Mouse (Mus musculus): ENCODE data around the gene Pde1c. TPM values are rescaled to one million over a fixed set of nuclear protein-coding genes. Genes with fewer than 3 reads are reported as not detected.

Pde1c gene
- total and polyA plus RNA-seq, 3 experiments, result 9.7 to 85.7 (median 64.9) TPM

DNA sequence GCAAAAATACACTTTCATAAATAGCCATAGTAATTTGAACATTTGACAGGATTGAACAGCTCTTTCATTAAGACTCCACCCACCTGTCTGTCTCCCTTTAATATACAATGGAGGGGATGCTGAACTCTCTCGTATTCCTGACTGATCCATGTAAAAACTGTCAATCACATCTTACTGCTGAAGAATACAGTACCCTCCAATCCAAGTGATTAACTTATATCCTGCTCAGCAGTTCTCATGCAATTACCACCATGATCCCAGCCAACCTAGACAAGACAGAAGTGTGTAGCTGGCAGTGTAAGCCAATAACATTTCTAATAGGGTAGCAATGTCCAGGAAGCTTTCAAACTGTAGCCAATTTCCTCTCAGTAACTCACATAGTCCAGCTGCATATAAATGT, 226.9 kb downstream of the Pde1c start:
- TF ChIP-seq EP300 (IDR thresholded peaks at IDR 0.05; ENCODE audit: insufficient read depth, low read depth, low read length) (no peak), CTCF (IDR thresholded peaks at IDR 0.05) (no peak), POLR2A (IDR thresholded peaks at IDR 0.05; ENCODE audit: insufficient read depth, low read depth, low read length) (no peak)
- no peaks in the 10 kb centered on the region; the same call in 1 of the 2 replicates for H3K27me3 ChIP-seq (ENCODE audit: control insufficient read depth, insufficient read depth, low read length)
- intact Hi-C loops (cut with DNase I), result no loop called here
- H3K9ac ChIP-seq (ENCODE audit: low read depth, low read length), result no peak overlapping the region
- H3K79me2 ChIP-seq (replicated peaks; ENCODE audit: control insufficient read depth, insufficient read depth, low read length), result no peaks in the 10 kb centered on the region; the same call in 1 of the 2 replicates
- WGBS, result 73% methylated on average over 1 of the region's 1 CpGs
- no peaks in the 10 kb centered on the region for H3K36me3 ChIP-seq (ENCODE audit: control insufficient read depth, insufficient read depth, low read length)
- no peak for DNase-seq
- H3K4me1 ChIP-seq (ENCODE audit: control insufficient read depth, insufficient read depth, low read length), result peaks cover 1% of the 10 kb centered on the region; the same call in 1 of the 2 replicates
- no peak overlapping the region for H3K4me3 ChIP-seq
- H3K27ac ChIP-seq, result no peak overlapping the region

DNA sequence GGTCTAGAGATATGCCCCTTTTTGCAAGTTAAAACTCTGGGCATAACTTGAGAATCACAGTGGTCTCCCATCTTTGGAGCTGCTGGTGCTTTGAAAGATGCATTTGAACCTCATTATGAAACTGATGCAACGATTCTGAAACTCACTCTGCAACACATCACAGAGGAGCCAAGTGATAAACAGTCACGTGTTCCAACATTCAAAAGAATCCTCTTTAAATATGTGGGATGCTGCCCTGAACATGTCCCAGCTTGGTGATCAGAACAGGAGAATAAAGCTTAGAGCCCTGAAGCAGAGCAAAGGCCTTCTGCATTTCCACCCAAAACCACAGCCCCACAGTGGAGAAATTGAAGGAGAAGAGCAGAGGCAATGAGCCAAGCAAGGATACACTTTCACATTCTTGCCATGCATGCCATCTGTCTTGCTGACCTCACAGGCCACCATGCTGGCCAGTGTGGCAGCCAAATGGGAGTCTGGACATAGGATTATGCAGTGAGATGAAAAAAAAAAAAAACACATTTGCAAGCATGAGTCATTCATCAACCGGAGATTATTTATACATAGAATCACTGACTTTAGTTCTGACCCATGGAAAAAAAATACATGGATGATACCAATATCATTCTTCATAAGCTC, 233.0 kb downstream of the Pde1c start:
- TF ChIP-seq CTCF (IDR thresholded peaks at IDR 0.05) (no peak), EP300 (IDR thresholded peaks at IDR 0.05; ENCODE audit: insufficient read depth, low read depth, low read length) (no peak), POLR2A (IDR thresholded peaks at IDR 0.05; ENCODE audit: insufficient read depth, low read depth, low read length) (no peak)
- H3K27me3 ChIP-seq (ENCODE audit: control insufficient read depth, insufficient read depth, low read length), result no peaks in the 10 kb centered on the region

DNA sequence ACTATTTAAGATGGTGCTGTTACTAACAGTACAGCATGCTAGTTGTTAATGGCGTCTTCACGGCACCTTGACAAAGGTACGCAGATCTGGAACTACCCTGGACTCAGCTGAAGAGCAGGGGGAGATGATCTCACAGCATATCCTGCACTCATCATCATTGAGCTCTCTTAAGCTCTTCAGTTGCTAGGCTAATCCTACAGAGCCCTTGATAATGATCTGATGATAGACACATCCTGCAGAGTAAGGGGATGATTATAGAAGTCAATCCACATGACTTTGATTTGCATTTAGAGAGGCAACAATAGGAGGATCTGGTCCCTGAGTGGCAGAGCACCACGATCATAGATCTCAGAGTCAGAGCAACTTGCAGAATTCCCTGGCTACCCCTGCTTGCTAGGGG, 236.8 kb downstream of the Pde1c start:
- H3K79me2 ChIP-seq (replicated peaks; ENCODE audit: control insufficient read depth, insufficient read depth, low read length), result no peaks in the 10 kb centered on the region
- TF ChIP-seq EP300 (IDR thresholded peaks at IDR 0.05; ENCODE audit: insufficient read depth, low read depth, low read length) (no peak), POLR2A (IDR thresholded peaks at IDR 0.05; ENCODE audit: insufficient read depth, low read depth, low read length) (no peak), CTCF (IDR thresholded peaks at IDR 0.05) (no peak)
- H3K4me1 ChIP-seq (ENCODE audit: control insufficient read depth, insufficient read depth, low read length), result peaks cover 2% of the 10 kb centered on the region; the same call in 1 of the 2 replicates
- intact Hi-C loops (cut with DNase I), result no loop called here
- no peak overlapping the region for H3K4me3 ChIP-seq
- no peak overlapping the region for H3K27ac ChIP-seq
- WGBS, result 80% methylated on average over 4 of the region's 4 CpGs
- no peak overlapping the region for H3K9ac ChIP-seq (ENCODE audit: low read depth, low read length)
- H3K27me3 ChIP-seq (ENCODE audit: control insufficient read depth, insufficient read depth, low read length), result no peaks in the 10 kb centered on the region
- H3K36me3 ChIP-seq (ENCODE audit: control insufficient read depth, insufficient read depth, low read length), result no peaks in the 10 kb centered on the region
- DNase-seq, result no peak

More for the DNA sequence above, 233.0 kb downstream of the Pde1c start:
- no peaks in the 10 kb centered on the region for H3K79me2 ChIP-seq (replicated peaks; ENCODE audit: control insufficient read depth, insufficient read depth, low read length)
- WGBS, result 53% methylated on average over 3 of the region's 3 CpGs
- no peaks in the 10 kb centered on the region for H3K36me3 ChIP-seq (ENCODE audit: control insufficient read depth, insufficient read depth, low read length)
- no peak overlapping the region for H3K9ac ChIP-seq (ENCODE audit: low read depth, low read length)
- no peak overlapping the region for H3K4me3 ChIP-seq
- no peak for DNase-seq
- peaks cover 2% of the 10 kb centered on the region; the same call in 1 of the 2 replicates for H3K4me1 ChIP-seq (ENCODE audit: control insufficient read depth, insufficient read depth, low read length)
- intact Hi-C loops (cut with DNase I), result no loop called here
- H3K27ac ChIP-seq, result no peak overlapping the region

DNA sequence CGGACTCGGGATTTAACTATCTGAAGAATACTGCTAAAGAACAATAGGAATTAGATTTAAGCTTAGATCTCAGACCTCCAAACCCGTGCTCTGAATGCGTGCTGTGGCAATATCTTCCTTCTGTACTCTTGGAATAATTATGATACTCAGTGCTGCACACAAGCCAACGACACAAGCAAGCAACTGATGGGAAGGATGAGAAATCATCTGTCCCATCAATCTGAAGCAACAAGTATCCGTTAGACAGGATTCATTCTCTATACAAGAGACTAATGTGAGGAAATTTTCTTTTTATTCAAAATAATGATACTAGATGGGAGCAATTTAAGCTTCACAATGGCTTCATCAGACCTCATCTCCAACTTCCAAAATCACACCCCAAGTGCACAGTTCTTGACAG, 237.5 kb downstream of the Pde1c start:
- no peak overlapping the region for H3K4me3 ChIP-seq
- DNase-seq, result no peak
- H3K4me1 ChIP-seq (ENCODE audit: control insufficient read depth, insufficient read depth, low read length), result peaks cover 2% of the 10 kb centered on the region; the same call in 1 of the 2 replicates
- 85% methylated on average over 6 of the region's 6 CpGs for WGBS
- no peak overlapping the region for H3K27ac ChIP-seq
- TF ChIP-seq CTCF (IDR thresholded peaks at IDR 0.05), result no peak
- TF ChIP-seq EP300 (IDR thresholded peaks at IDR 0.05; ENCODE audit: insufficient read depth, low read depth, low read length), result no peak
- TF ChIP-seq POLR2A (IDR thresholded peaks at IDR 0.05; ENCODE audit: insufficient read depth, low read depth, low read length), result no peak
- H3K36me3 ChIP-seq (ENCODE audit: control insufficient read depth, insufficient read depth, low read length), result no peaks in the 10 kb centered on the region
- intact Hi-C loops (cut with DNase I), result no loop called here
- no peaks in the 10 kb centered on the region for H3K27me3 ChIP-seq (ENCODE audit: control insufficient read depth, insufficient read depth, low read length)
- H3K9ac ChIP-seq (ENCODE audit: low read depth, low read length), result no peak overlapping the region
- no peaks in the 10 kb centered on the region for H3K79me2 ChIP-seq (replicated peaks; ENCODE audit: control insufficient read depth, insufficient read depth, low read length)

DNA sequence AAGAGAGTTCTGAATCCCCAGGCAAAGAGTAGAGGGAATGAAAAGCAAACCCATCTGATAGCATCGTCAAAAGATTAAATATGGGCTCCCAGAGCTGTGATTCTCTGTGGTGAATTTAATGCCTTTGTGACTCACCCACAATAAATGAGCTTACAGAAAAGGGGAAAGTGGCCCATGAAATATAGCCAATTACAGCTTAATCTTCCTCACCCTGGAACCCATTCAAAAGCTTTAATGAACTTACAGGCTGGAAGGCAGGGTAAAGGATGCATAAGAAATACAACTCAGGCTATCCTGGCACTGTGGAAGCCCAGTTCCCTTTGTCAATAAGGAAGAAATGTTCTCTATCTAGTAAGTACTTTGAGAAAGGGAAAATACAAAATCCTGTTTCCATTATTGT, 240.8 kb downstream of the Pde1c start:
- WGBS, result 54% methylated on average over 1 of the region's 1 CpGs
- no peak for DNase-seq
- Histone ChIP-seq H3K4me1 (ENCODE audit: control insufficient read depth, insufficient read depth, low read length) (no peaks in the 10 kb centered on the region), H3K9ac (ENCODE audit: low read depth, low read length) (no peak overlapping the region), H3K36me3 (ENCODE audit: control insufficient read depth, insufficient read depth, low read length) (no peaks in the 10 kb centered on the region), H3K79me2 (replicated peaks; ENCODE audit: control insufficient read depth, insufficient read depth, low read length) (no peaks in the 10 kb centered on the region), H3K4me3 (no peak overlapping the region), H3K27ac (no peak overlapping the region), H3K27me3 (ENCODE audit: control insufficient read depth, insufficient read depth, low read length) (no peaks in the 10 kb centered on the region)
- no peak for TF ChIP-seq POLR2A (IDR thresholded peaks at IDR 0.05; ENCODE audit: insufficient read depth, low read depth, low read length)
- no peak for TF ChIP-seq EP300 (IDR thresholded peaks at IDR 0.05; ENCODE audit: insufficient read depth, low read depth, low read length)
- no peak for TF ChIP-seq CTCF (IDR thresholded peaks at IDR 0.05)
- intact Hi-C loops (cut with DNase I), result no loop called here

DNA sequence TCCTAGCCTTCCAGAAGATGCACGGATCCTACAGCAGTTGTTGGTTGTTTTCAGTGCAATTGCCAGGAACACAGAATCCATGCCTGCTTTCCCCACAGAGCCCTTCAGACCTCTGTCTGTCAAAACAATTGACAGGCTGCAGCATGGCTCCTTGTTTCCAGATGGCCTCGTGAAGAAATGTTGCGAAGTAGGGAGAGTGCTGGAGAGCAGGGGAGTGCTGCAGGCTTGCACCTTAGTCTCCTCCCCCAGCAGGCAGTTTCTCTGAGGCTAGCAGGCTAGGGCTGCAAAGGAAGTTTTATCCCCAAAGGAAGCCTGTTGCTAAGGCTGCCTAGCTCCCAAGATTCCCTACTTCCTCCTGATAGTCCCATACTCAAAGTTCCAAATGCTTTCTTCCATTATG, 246.1 kb downstream of the Pde1c start:
- Histone ChIP-seq H3K9ac (ENCODE audit: low read depth, low read length) (no peak overlapping the region), H3K79me2 (replicated peaks; ENCODE audit: control insufficient read depth, insufficient read depth, low read length) (no peaks in the 10 kb centered on the region; the same call in 1 of the 2 replicates), H3K27ac (peak overlapping the region; percentile 0; the same call in 1 of the 2 replicates), H3K27me3 (ENCODE audit: control insufficient read depth, insufficient read depth, low read length) (no peaks in the 10 kb centered on the region), H3K4me3 (no peak overlapping the region), H3K4me1 (ENCODE audit: control insufficient read depth, insufficient read depth, low read length) (no peaks in the 10 kb centered on the region), H3K36me3 (ENCODE audit: control insufficient read depth, insufficient read depth, low read length) (no peaks in the 10 kb centered on the region)
- intact Hi-C loops (cut with DNase I), result no loop called here
- no peak for TF ChIP-seq EP300 (IDR thresholded peaks at IDR 0.05; ENCODE audit: insufficient read depth, low read depth, low read length)
- TF ChIP-seq CTCF (IDR thresholded peaks at IDR 0.05), result no peak
- no peak for TF ChIP-seq POLR2A (IDR thresholded peaks at IDR 0.05; ENCODE audit: insufficient read depth, low read depth, low read length)
- DNase-seq, result peak; percentile 16 to 22
- 23% methylated on average over 3 of the region's 3 CpGs for WGBS

Measured in heart, adult 2 months (tissue).